Mouse (Mus musculus): ENCODE results near the gene Samd7. TPM values are rescaled to one million over a fixed set of nuclear protein-coding genes. Genes with fewer than 3 reads are reported as not detected.

Gene Samd7
- polyA plus RNA-seq, 1 experiment from 2014 or later: not detected

Other genes starting within 250 kb of the Samd7 start
- gene Mecom, start 198.3 kb upstream of the Samd7 start, polyA plus RNA-seq (2014; fragmentation: Nextera tagmentation; extraction: Ambion mirVana): 50.8 and 89.3 TPM in 2 replicates
- not detected in 2 replicates for gene Actrt3, start 146.4 kb upstream of the Samd7 start, polyA plus RNA-seq (2014; fragmentation: Nextera tagmentation; extraction: Ambion mirVana)
- 27.2 and 38.1 TPM in 2 replicates for gene Mynn, start 144.2 kb upstream of the Samd7 start, polyA plus RNA-seq (2014; fragmentation: Nextera tagmentation; extraction: Ambion mirVana)
- not detected in 2 replicates for gene Lrriq4, start 101.8 kb upstream of the Samd7 start, polyA plus RNA-seq (2014; fragmentation: Nextera tagmentation; extraction: Ambion mirVana)
- gene Lrrc34, start 98.4 kb upstream of the Samd7 start, polyA plus RNA-seq (2014; fragmentation: Nextera tagmentation; extraction: Ambion mirVana): 1.9 and 2.5 TPM in 2 replicates
- 0.24 TPM in 1 of 2 replicates, not detected in the other for gene Lrrc31, start 46.5 kb upstream of the Samd7 start, polyA plus RNA-seq (2014; fragmentation: Nextera tagmentation; extraction: Ambion mirVana)
- gene Sec62, start 46.6 kb downstream of the Samd7 start, polyA plus RNA-seq (2014; fragmentation: Nextera tagmentation; extraction: Ambion mirVana): 98.0 and 108 TPM in 2 replicates
- gene Gpr160, start 109.7 kb downstream of the Samd7 start, polyA plus RNA-seq (2014; fragmentation: Nextera tagmentation; extraction: Ambion mirVana): 7.0 and 10.1 TPM in 2 replicates
- 5.5 and 8.7 TPM in 2 replicates for gene Phc3, start 223.1 kb downstream of the Samd7 start, polyA plus RNA-seq (2014; fragmentation: Nextera tagmentation; extraction: Ambion mirVana)
- gene Prkci, start 249.5 kb downstream of the Samd7 start, polyA plus RNA-seq (2014; fragmentation: Nextera tagmentation; extraction: Ambion mirVana): 19.4 and 48.4 TPM in 2 replicates

All from kidney, embryonic 14.5 days (tissue).